Mouse (Mus musculus): ENCODE measurements around the gene Dpp6. TPM values are rescaled to one million over a fixed set of nuclear protein-coding genes. Genes with fewer than 3 reads are reported as not detected.

The Dpp6 gene
- polyA plus RNA-seq, 1 experiment from 2014 or later, result 0.76 TPM

DNA sequence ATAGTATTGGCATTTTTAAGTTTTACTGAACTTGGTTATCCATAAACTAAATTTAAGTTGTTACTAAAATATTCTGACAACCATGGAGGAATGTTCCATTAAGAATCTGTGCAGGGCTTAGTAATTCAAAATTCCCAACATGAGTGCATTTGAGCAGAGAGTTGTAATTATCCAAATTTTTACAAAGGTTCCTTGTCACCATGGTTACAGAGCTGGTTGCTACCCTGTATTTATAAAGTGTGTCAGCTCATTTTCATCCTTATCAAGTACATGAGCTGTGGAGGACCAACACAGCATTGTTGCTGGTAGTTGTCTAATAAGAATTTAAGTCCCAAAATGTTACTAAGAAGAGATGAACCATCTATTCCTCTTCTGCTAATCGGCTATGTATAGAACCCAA, 787.1 kb downstream of the Dpp6 start:
- H3K27ac ChIP-seq (ENCODE audit: low read depth, low read length), result no peak overlapping the region
- no peak for ATAC-seq

GRCm38 (mm10) chr5:27615769-27616168, 798.8 kb downstream of the Dpp6 start:
- no peaks in the 10 kb centered on the region for H3K4me1 ChIP-seq (replicated peaks; ENCODE audit: control insufficient read depth, insufficient read depth, low read length)
- no peak overlapping the region for H3K4me3 ChIP-seq (ENCODE audit: low read depth, low read length)
- no peaks in the 10 kb centered on the region for H3K36me3 ChIP-seq (ENCODE audit: control insufficient read depth, insufficient read depth)
- 22% methylated on average over 7 of the region's 7 CpGs for WGBS
- H3K9ac ChIP-seq (ENCODE audit: low read depth, low read length), result no peak overlapping the region
- peak; percentile 77 for TF ChIP-seq CTCF (IDR thresholded peaks at IDR 0.05; ENCODE audit: low read depth)
- H3K27me3 ChIP-seq (replicated peaks; ENCODE audit: control insufficient read depth, insufficient read depth, low read length), result no peaks in the 10 kb centered on the region
- no peak overlapping the region for H3K27ac ChIP-seq (ENCODE audit: low read depth, low read length)
- H3K4me2 ChIP-seq (replicated peaks; ENCODE audit: low read depth), result no peak overlapping the region
- ATAC-seq, result no peak
- H3K9me3 ChIP-seq (ENCODE audit: control insufficient read depth), result no peaks in the 10 kb centered on the region

More for the DNA sequence above, 787.1 kb downstream of the Dpp6 start:
- Histone ChIP-seq H3K4me1 (replicated peaks; ENCODE audit: control insufficient read depth, insufficient read depth, low read length) (no peaks in the 10 kb centered on the region), H3K27me3 (replicated peaks; ENCODE audit: control insufficient read depth, insufficient read depth, low read length) (no peaks in the 10 kb centered on the region), H3K36me3 (ENCODE audit: control insufficient read depth, insufficient read depth) (no peaks in the 10 kb centered on the region), H3K4me3 (ENCODE audit: low read depth, low read length) (no peak overlapping the region), H3K9ac (ENCODE audit: low read depth, low read length) (no peak overlapping the region), H3K9me3 (ENCODE audit: control insufficient read depth) (no peaks in the 10 kb centered on the region), H3K4me2 (replicated peaks; ENCODE audit: low read depth) (no peak overlapping the region)
- WGBS, result 79% methylated on average over 1 of the region's 1 CpGs
- no peak for TF ChIP-seq CTCF (IDR thresholded peaks at IDR 0.05; ENCODE audit: low read depth)

GRCm38 (mm10) chr5:27621811-27622210, 804.8 kb downstream of the Dpp6 start:
- no peaks in the 10 kb centered on the region for H3K9me3 ChIP-seq (ENCODE audit: control insufficient read depth)
- H3K4me3 ChIP-seq (ENCODE audit: low read depth, low read length), result no peak overlapping the region
- no peaks in the 10 kb centered on the region for H3K36me3 ChIP-seq (ENCODE audit: control insufficient read depth, insufficient read depth)
- H3K9ac ChIP-seq (ENCODE audit: low read depth, low read length), result no peak overlapping the region
- H3K4me1 ChIP-seq (replicated peaks; ENCODE audit: control insufficient read depth, insufficient read depth, low read length), result no peaks in the 10 kb centered on the region
- ATAC-seq, result no peak
- no peak overlapping the region for H3K4me2 ChIP-seq (replicated peaks; ENCODE audit: low read depth)
- H3K27me3 ChIP-seq (replicated peaks; ENCODE audit: control insufficient read depth, insufficient read depth, low read length), result no peaks in the 10 kb centered on the region
- TF ChIP-seq CTCF (IDR thresholded peaks at IDR 0.05; ENCODE audit: low read depth), result no peak
- no peak overlapping the region for H3K27ac ChIP-seq (ENCODE audit: low read depth, low read length)

DNA sequence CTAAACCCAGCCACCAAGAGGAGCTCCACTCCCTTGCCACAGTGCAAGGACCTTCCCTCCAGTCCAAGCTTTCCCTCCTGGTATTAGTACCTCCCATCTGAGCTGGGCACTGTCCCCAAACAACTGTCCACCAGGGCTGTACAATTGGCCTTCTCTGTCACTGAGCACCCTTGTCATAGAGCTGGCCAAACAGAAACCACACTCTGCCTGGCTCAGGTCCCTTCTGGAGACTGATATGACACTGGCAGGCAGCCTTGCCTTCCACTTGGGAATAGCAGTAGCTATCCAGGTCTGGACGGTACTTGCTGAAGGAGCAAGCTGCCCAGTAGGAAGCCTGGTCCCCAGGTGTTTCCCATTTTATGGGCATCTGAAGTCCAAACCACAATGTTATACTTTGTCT, 806.9 kb downstream of the Dpp6 start:
- no peak for ATAC-seq
- no peak overlapping the region for H3K4me3 ChIP-seq (ENCODE audit: low read depth, low read length)

DNA sequence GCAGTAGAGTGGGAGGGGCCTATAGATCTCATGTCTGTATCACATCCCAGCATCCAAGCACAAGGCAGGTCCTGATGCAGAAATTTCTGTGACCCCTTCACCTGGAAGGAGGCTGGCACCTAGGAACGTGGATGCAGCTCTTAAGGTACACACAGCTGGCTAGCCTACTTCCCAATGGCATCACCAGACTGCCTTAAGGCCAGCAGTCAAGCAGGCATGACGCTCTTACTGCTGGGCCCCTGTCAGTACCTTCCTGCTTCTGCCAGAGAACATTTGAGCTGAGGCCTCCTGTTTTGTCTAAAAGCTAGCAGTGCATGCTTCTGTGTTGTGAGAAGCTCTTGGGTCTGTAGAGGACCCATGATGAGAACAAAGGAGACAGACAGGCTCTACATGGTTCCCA, 815.1 kb downstream of the Dpp6 start:
- Histone ChIP-seq H3K4me1 (replicated peaks; ENCODE audit: control insufficient read depth, insufficient read depth, low read length) (no peaks in the 10 kb centered on the region), H3K4me3 (ENCODE audit: low read depth, low read length) (no peak overlapping the region), H3K27me3 (replicated peaks; ENCODE audit: control insufficient read depth, insufficient read depth, low read length) (no peaks in the 10 kb centered on the region), H3K9me3 (ENCODE audit: control insufficient read depth) (no peaks in the 10 kb centered on the region), H3K4me2 (replicated peaks; ENCODE audit: low read depth) (no peak overlapping the region), H3K36me3 (ENCODE audit: control insufficient read depth, insufficient read depth) (no peaks in the 10 kb centered on the region), H3K9ac (ENCODE audit: low read depth, low read length) (no peak overlapping the region), H3K27ac (ENCODE audit: low read depth, low read length) (no peak overlapping the region)
- TF ChIP-seq CTCF (IDR thresholded peaks at IDR 0.05; ENCODE audit: low read depth), result no peak
- ATAC-seq, result no peak
- WGBS, result 79% methylated on average over 2 of the region's 2 CpGs

More for the DNA sequence above, 806.9 kb downstream of the Dpp6 start:
- Histone ChIP-seq H3K27me3 (replicated peaks; ENCODE audit: control insufficient read depth, insufficient read depth, low read length) (no peaks in the 10 kb centered on the region), H3K36me3 (ENCODE audit: control insufficient read depth, insufficient read depth) (no peaks in the 10 kb centered on the region), H3K4me2 (replicated peaks; ENCODE audit: low read depth) (no peak overlapping the region), H3K27ac (ENCODE audit: low read depth, low read length) (no peak overlapping the region), H3K9me3 (ENCODE audit: control insufficient read depth) (no peaks in the 10 kb centered on the region), H3K9ac (ENCODE audit: low read depth, low read length) (no peak overlapping the region), H3K4me1 (replicated peaks; ENCODE audit: control insufficient read depth, insufficient read depth, low read length) (no peaks in the 10 kb centered on the region)
- TF ChIP-seq CTCF (IDR thresholded peaks at IDR 0.05; ENCODE audit: low read depth), result no peak
- WGBS, result 64% methylated on average over 1 of the region's 1 CpGs

- no peaks in the 10 kb centered on the region for H3K36me3 ChIP-seq (ENCODE audit: control insufficient read depth, insufficient read depth)
- WGBS, result 80% methylated on average over 2 of the region's 2 CpGs
- ATAC-seq, result no peak
- no peak overlapping the region for H3K4me3 ChIP-seq (ENCODE audit: low read depth, low read length)
- no peaks in the 10 kb centered on the region for H3K9me3 ChIP-seq (ENCODE audit: control insufficient read depth)
- H3K27ac ChIP-seq (ENCODE audit: low read depth, low read length), result no peak overlapping the region
- H3K27me3 ChIP-seq (replicated peaks; ENCODE audit: control insufficient read depth, insufficient read depth, low read length), result no peaks in the 10 kb centered on the region
- no peak for TF ChIP-seq CTCF (IDR thresholded peaks at IDR 0.05; ENCODE audit: low read depth)
- no peak overlapping the region for H3K9ac ChIP-seq (ENCODE audit: low read depth, low read length)
- no peak overlapping the region for H3K4me2 ChIP-seq (replicated peaks; ENCODE audit: low read depth)
- no peaks in the 10 kb centered on the region for H3K4me1 ChIP-seq (replicated peaks; ENCODE audit: control insufficient read depth, insufficient read depth, low read length)
Observed at GRCm38 (mm10) chr5:27635941-27636340, 818.9 kb downstream of the Dpp6 start.

DNA sequence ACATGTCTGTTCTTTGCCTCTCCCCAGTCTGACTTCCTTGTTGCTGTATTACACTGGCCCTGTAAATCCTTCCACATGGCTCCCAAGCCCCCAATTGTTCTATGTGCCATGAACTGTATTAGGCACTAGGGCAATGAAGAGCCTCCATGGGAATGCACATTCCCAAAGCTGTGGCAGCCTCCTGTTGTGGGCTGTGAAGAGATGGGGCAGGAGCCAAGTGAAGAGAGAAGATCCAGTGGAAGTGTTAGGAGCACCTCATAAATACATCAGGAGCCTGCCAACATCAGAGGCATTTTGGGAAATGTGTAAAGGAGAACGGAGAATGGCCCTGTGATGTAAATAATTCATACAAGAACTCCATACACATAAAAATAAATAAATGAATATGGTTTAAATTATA, 824.9 kb downstream of the Dpp6 start:
- Histone ChIP-seq H3K27me3 (replicated peaks; ENCODE audit: control insufficient read depth, insufficient read depth, low read length) (no peaks in the 10 kb centered on the region), H3K36me3 (ENCODE audit: control insufficient read depth, insufficient read depth) (no peaks in the 10 kb centered on the region), H3K27ac (ENCODE audit: low read depth, low read length) (no peak overlapping the region), H3K4me2 (replicated peaks; ENCODE audit: low read depth) (no peak overlapping the region), H3K9me3 (ENCODE audit: control insufficient read depth) (no peaks in the 10 kb centered on the region), H3K4me1 (replicated peaks; ENCODE audit: control insufficient read depth, insufficient read depth, low read length) (no peaks in the 10 kb centered on the region), H3K9ac (ENCODE audit: low read depth, low read length) (no peak overlapping the region), H3K4me3 (ENCODE audit: low read depth, low read length) (no peak overlapping the region)
- 82% methylated on average over 1 of the region's 1 CpGs for WGBS
- ATAC-seq, result no peak
- no peak for TF ChIP-seq CTCF (IDR thresholded peaks at IDR 0.05; ENCODE audit: low read depth)

Data from intestine, postnatal 0 days (tissue).